Mouse (Mus musculus) neural tube, embryonic 11.5 days (tissue): ENCODE data around the gene H2al1a. TPM values are rescaled to one million over a fixed set of nuclear protein-coding genes. Genes with fewer than 3 reads are reported as not detected.
"Not testable (repeated sequence)": the region's sequence is repeated elsewhere in the genome, so short reads cannot be mapped to it uniquely, and the experiment has no call there.

Experiments used
- ATAC-seq: fragments of 200-750 bp; cut with Nextera tagmentation; 2 replicates; pipeline ENCODE4 v1.8.0; 2017; ENCODE audit warnings: moderate number of reproducible peaks, mild to moderate bottlenecking, moderate TSS enrichment, moderate library complexity; ENCODE audit not compliant: insufficient read depth, low FRiP score, low TSS enrichment
- DNase-seq: peaks from one replicate; pipeline ENCODE4 v3.0.0-alpha.2; 2015; ENCODE audit warnings: low spot score
- H3K27ac ChIP-seq: fragments of 300-500 bp; sonication (generic); 2 replicates; pipeline ENCODE4 v1.5.1; 2014; ENCODE audit warnings: low read depth, mild to moderate bottlenecking, low read length
- H3K27me3 ChIP-seq: fragments of 300-500 bp; sonication (generic); 2 replicates; pipeline ENCODE4 v1.6.1; 2014; ENCODE audit warnings: mild to moderate bottlenecking, low read length, mixed read lengths; ENCODE audit not compliant: control insufficient read depth, insufficient read depth
- H3K36me3 ChIP-seq: fragments of 300-500 bp; sonication (generic); 2 replicates; pipeline ENCODE4 v1.6.1; 2014; ENCODE audit warnings: mild to moderate bottlenecking, low read length, moderate library complexity, mixed read lengths; ENCODE audit not compliant: control insufficient read depth, insufficient read depth
- H3K4me1 ChIP-seq: fragments of 300-500 bp; sonication (generic); 2 replicates; pipeline ENCODE4 v1.6.1; 2014; ENCODE audit warnings: low read length, mixed read lengths; ENCODE audit not compliant: control insufficient read depth, insufficient read depth
- H3K4me2 ChIP-seq: fragments of 300-500 bp; sonication (generic); 2 replicates; pipeline ENCODE4 v1.6.1; 2014; ENCODE audit warnings: low read depth, mild to moderate bottlenecking, moderate library complexity
- H3K4me3 ChIP-seq: fragments of 300-500 bp; sonication (generic); 2 replicates; pipeline ENCODE4 v1.5.1; 2014; ENCODE audit warnings: low read depth, low read length
- H3K9ac ChIP-seq: fragments of 300-500 bp; sonication (generic); 2 replicates; pipeline ENCODE4 v1.6.1; 2014; ENCODE audit warnings: mild to moderate bottlenecking, low read length
- H3K9me3 ChIP-seq: fragments of 300-500 bp; sonication (generic); 2 replicates; pipeline ENCODE4 v1.6.1; 2016; ENCODE audit warnings: low read length; ENCODE audit not compliant: control insufficient read depth
- WGBS: fragments of 180-500 bp; shearing (Covaris S2); extraction: QIAGEN DNeasy Blood & Tissue Kit; methylation state at CpG from one replicate; pipeline ENCODE4 v1.1.7; 2014; 5-methylcytosine and 5-hydroxymethylcytosine counted together
- polyA plus RNA-seq: library from polyadenylated mRNA; unstranded; fragments of >200 nt; fragmentation: Nextera tagmentation; extraction: Ambion mirVana; gene quantifications from 2 replicates; pipeline ENCODE4 v1.2.1, GENCODE M21; 2014

Gene H2al1a
- polyA plus RNA-seq, 1 experiment from 2014 or later = not detected

- WGBS = no CpG with 5 or more reads among the region's 3 CpGs
- not testable (repeated sequence) for H3K9me3 ChIP-seq, ATAC-seq, H3K9ac ChIP-seq, H3K4me2 ChIP-seq, DNase-seq, H3K27me3 ChIP-seq, H3K27ac ChIP-seq, H3K4me1 ChIP-seq, H3K4me3 ChIP-seq, H3K36me3 ChIP-seq
Measured at GRCm38 (mm10) chrX:11317956-11318355, 18.9 kb downstream of the H2al1a start, which contains the start of gene H2al1g. Gene H2al1g (plus strand): TSS chrX:11318256.

DNA sequence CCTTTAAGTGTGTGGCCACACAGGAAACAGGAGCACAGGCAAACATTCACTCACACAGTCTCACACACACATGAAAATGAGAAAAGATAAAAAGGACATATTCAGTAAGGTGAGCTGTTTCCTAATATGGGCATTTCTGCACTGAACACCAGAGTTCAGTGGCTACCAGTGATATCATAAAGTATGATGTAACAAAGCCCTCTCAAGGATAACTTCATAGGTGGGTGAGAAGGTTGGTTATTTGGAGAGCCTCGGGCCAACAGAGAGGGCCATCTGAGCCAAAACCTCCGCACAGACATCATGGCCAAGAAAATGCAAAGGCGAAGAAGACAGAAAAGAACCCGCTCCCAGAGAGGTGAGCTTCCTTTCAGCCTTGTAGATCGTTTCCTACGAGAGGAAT is 22.1 kb downstream of the H2al1a start, which contains the start of gene H2al1h:
TSS of gene H2al1h (plus strand) at position 301 of the 400 bp plus-strand sequence.
- not testable (repeated sequence) for DNase-seq, H3K4me2 ChIP-seq, H3K4me3 ChIP-seq, H3K27me3 ChIP-seq, H3K36me3 ChIP-seq, H3K27ac ChIP-seq, H3K4me1 ChIP-seq, ATAC-seq, H3K9me3 ChIP-seq, H3K9ac ChIP-seq
- whole genome bisulfite sequencing = no CpG with 5 or more reads among the region's 6 CpGs

DNA sequence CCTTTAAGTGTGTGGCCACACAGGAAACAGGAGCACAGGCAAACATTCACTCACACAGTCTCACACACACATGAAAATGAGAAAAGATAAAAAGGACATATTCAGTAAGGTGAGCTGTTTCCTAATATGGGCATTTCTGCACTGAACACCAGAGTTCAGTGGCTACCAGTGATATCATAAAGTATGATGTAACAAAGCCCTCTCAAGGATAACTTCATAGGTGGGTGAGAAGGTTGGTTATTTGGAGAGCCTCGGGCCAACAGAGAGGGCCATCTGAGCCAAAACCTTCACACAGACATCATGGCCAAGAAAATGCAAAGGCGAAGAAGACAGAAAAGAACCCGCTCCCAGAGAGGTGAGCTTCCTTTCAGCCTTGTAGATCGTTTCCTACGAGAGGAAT is 25.3 kb downstream of the H2al1a start, which contains the start of gene H2al1i:
TSS of gene H2al1i (plus strand) at position 301 of the 400 bp plus-strand sequence.
- H3K27ac ChIP-seq, H3K4me3 ChIP-seq, H3K9ac ChIP-seq, H3K4me2 ChIP-seq, DNase-seq, H3K9me3 ChIP-seq, H3K4me1 ChIP-seq, H3K27me3 ChIP-seq, H3K36me3 ChIP-seq, ATAC-seq: not testable (repeated sequence)
- WGBS = 100% methylated on average over 1 of the region's 5 CpGs

- not testable (repeated sequence) for H3K9me3 ChIP-seq, H3K4me2 ChIP-seq, H3K27me3 ChIP-seq, H3K4me1 ChIP-seq, H3K4me3 ChIP-seq, H3K27ac ChIP-seq, H3K36me3 ChIP-seq, DNase-seq, H3K9ac ChIP-seq, ATAC-seq
- 87% methylated on average over 2 of the region's 2 CpGs for WGBS
Measured at GRCm38 (mm10) chrX:11327522-11327921, 28.5 kb downstream of the H2al1a start, which contains the start of gene H2al1j. Gene H2al1j (plus strand): TSS chrX:11327822.

GRCm38 (mm10) chrX:11345762-11346161 is 46.7 kb downstream of the H2al1a start:
- no peak for DNase-seq
- Histone ChIP-seq H3K36me3 (no peaks in the 10 kb centered on the region), H3K27ac (no peak overlapping the region), H3K9me3 (no peaks in the 10 kb centered on the region), H3K9ac (no peak overlapping the region), H3K27me3 (no peaks in the 10 kb centered on the region), H3K4me2 (no peak overlapping the region), H3K4me3 (no peak overlapping the region), H3K4me1 (no peaks in the 10 kb centered on the region)
- 72% methylated on average over 9 of the region's 9 CpGs for WGBS
- ATAC-seq = no peak

GRCm38 (mm10) chrX:11346756-11347155 is 47.7 kb downstream of the H2al1a start:
- Histone ChIP-seq H3K4me2 (no peak overlapping the region), H3K27ac (no peak overlapping the region), H3K4me3 (no peak overlapping the region), H3K27me3 (no peaks in the 10 kb centered on the region), H3K36me3 (no peaks in the 10 kb centered on the region), H3K4me1 (no peaks in the 10 kb centered on the region), H3K9ac (no peak overlapping the region), H3K9me3 (no peaks in the 10 kb centered on the region)
- ATAC-seq (no peak), DNase-seq (no peak)
- WGBS = 93% methylated on average over 3 of the region's 3 CpGs

Other genes starting within 250 kb of the H2al1a start
- gene H2al1b, start 3.2 kb downstream of the H2al1a start, polyA plus RNA-seq = not detected in 2 replicates
- not detected in 2 replicates for gene H2al1c, start 6.4 kb downstream of the H2al1a start, polyA plus RNA-seq
- gene H2al1d, start 9.6 kb downstream of the H2al1a start, polyA plus RNA-seq = not detected in 2 replicates
- not detected in 2 replicates for gene H2al1e, start 12.7 kb downstream of the H2al1a start, polyA plus RNA-seq
- not detected in 2 replicates for gene H2al1f, start 15.9 kb downstream of the H2al1a start, polyA plus RNA-seq
- not detected in 2 replicates for gene H2al1g, start 19.0 kb downstream of the H2al1a start, polyA plus RNA-seq
- not detected in 2 replicates for gene H2al1h, start 22.2 kb downstream of the H2al1a start, polyA plus RNA-seq
- gene H2al1i, start 25.4 kb downstream of the H2al1a start, polyA plus RNA-seq = not detected in 2 replicates
- not detected in 2 replicates for gene H2al1j, start 28.6 kb downstream of the H2al1a start, polyA plus RNA-seq